ENCODE assay signal across 13 mouse cellular contexts in genomic region chr13:85509671-85510070, GRCm38 (mm10).
DNase-seq lines count a peak whose midpoint lies in the region; ATAC-seq and TF ChIP-seq lines count a peak whose summit lies in the region.
"Had no signal": no experiment of that assay in that cellular context is flagged by ENCODE, and none has a peak within 500 bp of the region (broad histone marks: within the 10 kb centered on the region; RNA-seq: fewer than 3 reads in every experiment).

No protein-coding gene starts in this region.

- H3K27me3 ChIP-seq in spleen, adult 2 months (ENCODE audit: control insufficient read depth, insufficient read depth, low read length): no peaks in the 10 kb centered on the region
- no peaks in the 10 kb centered on the region for H3K27me3 ChIP-seq in forebrain, postnatal 0 days (ENCODE audit: insufficient read depth, low read length)
- H3K27me3 ChIP-seq: lung, embryonic 15.5 days; midbrain, embryonic 13.5 days had no signal

- TF ChIP-seq CTCF in spleen, adult 2 months (IDR thresholded peaks at IDR 0.05; ENCODE audit: extremely low read depth, insufficient read depth, insufficient read length, insufficient replicate concordance): no peak
- no peak for TF ChIP-seq CTCF in forebrain, postnatal 0 days (IDR thresholded peaks at IDR 0.05; ENCODE audit: low read depth)

- no peaks in the 10 kb centered on the region for H3K9me3 ChIP-seq in forebrain, postnatal 0 days (ENCODE audit: low read length)
- H3K9me3 ChIP-seq: lung, embryonic 15.5 days; midbrain, embryonic 13.5 days had no signal

- H3K27ac ChIP-seq in spleen, adult 2 months (ENCODE audit: insufficient read depth, low read length): 0 out of 2 replicates have a peak overlapping the region, but pooled peaks have one; percentile 20
- no peak overlapping the region for H3K27ac ChIP-seq in forebrain, postnatal 0 days (ENCODE audit: low read depth, low read length)
- H3K27ac ChIP-seq: lung, embryonic 15.5 days; midbrain, embryonic 13.5 days had no signal

- no peak overlapping the region for H3K4me3 ChIP-seq in spleen, adult 2 months (ENCODE audit: extremely low read depth, insufficient read depth, insufficient read length)
- H3K4me3 ChIP-seq in forebrain, postnatal 0 days (ENCODE audit: low read depth, low read length): no peak overlapping the region
- H3K4me3 ChIP-seq: lung, embryonic 15.5 days; midbrain, embryonic 13.5 days had no signal

- H3K9ac ChIP-seq in forebrain, postnatal 0 days: no peak overlapping the region
- H3K9ac ChIP-seq: lung, embryonic 15.5 days; midbrain, embryonic 13.5 days had no signal

- TF ChIP-seq POLR2A in spleen, adult 2 months (IDR thresholded peaks at IDR 0.05; ENCODE audit: low read depth, low read length): no peak

- DNase-seq in spleen, adult 2 months (ENCODE audit: low read depth in 1 of 2, low spot score in 2 of 2): peak in 1 of 2 experiments; percentile 47
- no peak for DNase-seq in spleen, postnatal 14 days (ENCODE audit: low spot score in 2 of 2)
- DNase-seq in R1 (ENCODE audit: low read depth, low spot score): peak; percentile 20
- DNase-seq in lung, postnatal 36 days: no peak
- no peak for DNase-seq in forebrain, postnatal 0 days
- DNase-seq: cerebellum, postnatal 14 days; kidney, postnatal 14 days; left cerebral cortex, postnatal 4 days had no signal

- H3K4me2 ChIP-seq in forebrain, postnatal 0 days (ENCODE audit: low read depth): no peak overlapping the region
- H3K4me2 ChIP-seq: lung, embryonic 15.5 days; midbrain, embryonic 13.5 days had no signal

- H3K4me1 ChIP-seq in spleen, adult 2 months (ENCODE audit: control insufficient read depth, insufficient read depth, insufficient read length): peaks cover 10% of the 10 kb centered on the region; the same call in 1 of the 2 replicates
- no peaks in the 10 kb centered on the region for H3K4me1 ChIP-seq in forebrain, postnatal 0 days (ENCODE audit: insufficient read depth)
- H3K4me1 ChIP-seq: lung, embryonic 15.5 days; midbrain, embryonic 13.5 days had no signal

- WGBS in spleen, adult 2 months: 3% methylated on average over 1 of the region's 1 CpGs
- WGBS in forebrain, postnatal 0 days: 85% methylated on average over 1 of the region's 1 CpGs

- peak; percentile 59 for ATAC-seq in monocyte, adult 5-6 weeks (replicated peaks; ENCODE audit: insufficient number of reproducible peaks, low FRiP score, low TSS enrichment, poor library complexity, severe bottlenecking)
- no peak for ATAC-seq in frontal cortex, adult (ENCODE audit: low TSS enrichment)
- ATAC-seq in forebrain, postnatal 0 days: no peak
- ATAC-seq: hindbrain, embryonic 16.5 days; midbrain, embryonic 13.5 days had no signal

- no peaks in the 10 kb centered on the region for H3K36me3 ChIP-seq in spleen, adult 2 months (ENCODE audit: control insufficient read depth, insufficient read depth, low read length)
- H3K36me3 ChIP-seq in forebrain, postnatal 0 days (ENCODE audit: insufficient read depth): no peaks in the 10 kb centered on the region
- H3K36me3 ChIP-seq: lung, embryonic 15.5 days; midbrain, embryonic 13.5 days had no signal
